Mouse (Mus musculus): ENCODE data around the gene Slc52a3.
"Not testable (repeated sequence)": the region's sequence is repeated elsewhere in the genome, so short reads cannot be mapped to it uniquely, and the experiment has no call there.

The Slc52a3 gene

GRCm38 (mm10) chr2:151973595-151974562 lies 22.4 kb upstream of the Slc52a3 start:
- no peak for DNase-seq (ENCODE audit: low spot score)

GRCm38 (mm10) chr2:151975295-151975694 lies 21.0 kb upstream of the Slc52a3 start:
- DNase-seq (ENCODE audit: low spot score) = no peak

DNA sequence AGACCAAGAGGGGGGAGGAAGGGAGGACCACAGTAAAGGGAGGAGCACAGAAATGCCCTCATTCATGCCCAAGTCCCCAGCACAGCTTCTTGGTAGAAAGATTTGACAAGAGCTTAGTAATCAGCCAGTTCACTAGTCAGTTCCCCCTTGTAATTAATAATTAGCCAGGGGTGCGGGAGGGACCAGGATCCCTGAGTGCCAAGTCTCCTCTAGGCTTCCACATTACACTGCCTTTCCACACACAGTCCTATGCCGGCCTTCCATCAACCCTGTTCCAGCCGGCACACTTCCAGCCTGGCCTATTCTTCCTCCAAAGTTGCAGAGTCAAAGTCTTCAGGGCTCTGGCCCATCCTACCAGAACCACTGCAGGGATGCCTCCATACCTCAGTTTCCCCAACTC lies 20.2 kb upstream of the Slc52a3 start:
- DNase-seq (ENCODE audit: low spot score) = no peak

GRCm38 (mm10) chr2:151977689-151978440 lies 18.4 kb upstream of the Slc52a3 start:
- DNase-seq (ENCODE audit: low spot score) = no peak

DNA sequence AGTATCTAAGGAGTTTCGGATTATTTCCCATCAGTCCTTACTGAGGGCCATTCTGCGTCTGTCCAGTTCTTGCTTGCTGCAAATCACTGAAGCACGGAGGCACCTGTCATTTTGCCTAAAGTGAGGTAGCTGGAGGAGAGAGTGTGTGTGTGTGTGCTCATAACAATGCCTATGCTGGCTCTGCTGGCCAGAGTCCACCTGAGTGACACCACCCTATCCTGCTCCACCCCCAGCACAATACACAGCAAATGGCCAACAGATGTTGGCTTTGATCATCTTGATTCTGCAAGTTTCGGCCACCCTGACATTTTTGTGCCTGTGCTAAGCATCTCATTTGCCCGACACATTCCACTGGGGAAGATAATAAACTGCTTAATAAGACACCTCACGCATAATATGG lies 17.8 kb upstream of the Slc52a3 start:
- DNase-seq (ENCODE audit: low spot score) = no peak

GRCm38 (mm10) chr2:151979470-151980354 lies 16.6 kb upstream of the Slc52a3 start, which contains the start of gene Fam110a:
TSS of gene Fam110a (minus strand) at chr2:151980219.
- DNase-seq (ENCODE audit: low spot score) = peak; percentile 73

DNA sequence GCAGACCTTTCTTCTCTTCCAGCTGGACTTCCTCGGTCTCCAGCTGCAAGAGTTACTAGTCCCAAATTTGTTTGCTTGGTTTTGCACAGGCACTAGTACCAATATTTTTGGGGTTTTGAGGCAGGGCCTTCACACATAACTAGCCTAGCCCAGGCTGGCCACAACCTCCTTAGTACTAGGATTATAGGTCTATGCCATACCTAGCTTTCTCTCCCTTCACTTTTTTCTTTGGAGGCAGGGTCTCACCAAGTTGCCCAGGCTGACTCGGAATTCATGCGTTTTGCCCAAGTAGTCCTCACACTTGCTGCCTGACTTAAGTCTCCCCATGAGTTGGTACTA lies 16.0 kb upstream of the Slc52a3 start:
- no peak for DNase-seq (ENCODE audit: low spot score)

GRCm38 (mm10) chr2:151981268-151981667 lies 15.0 kb upstream of the Slc52a3 start:
- no peak for DNase-seq (ENCODE audit: low spot score)

DNA sequence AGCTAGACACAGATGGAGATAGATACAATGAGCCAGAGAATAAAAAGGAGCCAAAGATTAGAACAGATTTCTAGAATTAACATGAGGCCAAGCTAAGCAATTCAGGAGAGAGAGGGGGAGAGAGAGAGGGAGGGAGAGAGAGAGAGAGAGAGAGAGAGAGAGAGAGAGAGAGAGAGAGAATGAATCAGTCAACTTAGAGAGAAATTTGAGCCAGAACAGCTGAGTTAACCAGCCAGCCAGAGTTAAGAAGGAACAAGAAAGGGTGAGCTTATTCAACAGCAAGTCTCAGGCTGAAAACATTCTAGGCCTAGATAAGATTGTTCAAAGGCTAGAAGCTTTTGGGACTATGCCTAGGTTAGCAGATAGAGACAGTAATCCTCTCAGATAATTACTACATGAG lies 13.8 kb upstream of the Slc52a3 start:
- no peak for DNase-seq (ENCODE audit: low spot score)

- DNase-seq (ENCODE audit: low spot score) = no peak
Measured at GRCm38 (mm10) chr2:151984019-151984418, 12.3 kb upstream of the Slc52a3 start.

DNA sequence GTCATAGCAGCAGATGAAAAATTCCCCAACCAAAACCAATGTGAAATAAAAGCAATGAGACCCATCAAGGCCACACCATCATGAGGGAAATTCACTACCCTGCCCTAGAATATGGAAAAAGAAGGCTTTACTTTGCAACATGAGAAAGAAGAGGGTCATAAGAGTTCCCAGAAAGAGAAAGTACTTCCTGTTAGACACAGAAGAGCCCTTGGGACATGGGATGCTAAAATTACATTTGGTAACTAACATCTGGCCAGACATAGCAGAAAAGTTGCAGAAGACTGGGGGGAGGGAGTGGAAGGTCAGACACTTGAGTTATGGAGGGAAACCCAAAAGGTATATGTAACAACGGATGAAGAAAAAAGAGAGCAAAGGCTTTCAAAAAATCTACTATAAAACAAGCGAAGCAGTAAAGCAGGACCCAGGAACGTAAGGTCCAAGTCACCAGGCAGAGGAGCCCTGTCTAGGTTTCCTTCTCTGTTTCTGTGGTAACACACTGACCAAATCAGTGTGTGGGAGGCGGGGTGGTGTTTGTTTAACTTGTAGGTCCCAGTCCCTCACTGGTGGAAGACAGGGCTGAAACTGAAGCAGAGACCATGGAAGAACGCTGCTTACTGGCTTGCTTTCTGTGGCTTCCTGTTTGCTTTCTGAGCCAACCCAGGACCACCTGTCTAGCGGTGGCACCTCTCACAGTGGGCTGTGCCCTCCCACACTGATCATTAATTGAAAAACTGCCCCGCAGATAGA lies 10.7 kb upstream of the Slc52a3 start:
- no peak for DNase-seq (ENCODE audit: low spot score)

GRCm38 (mm10) chr2:151986958-151987357 lies 9.4 kb upstream of the Slc52a3 start:
- no peak for DNase-seq (ENCODE audit: low spot score)

- no peak for DNase-seq (ENCODE audit: low spot score)
Measured at GRCm38 (mm10) chr2:151988978-151989377, 7.3 kb upstream of the Slc52a3 start.

DNA sequence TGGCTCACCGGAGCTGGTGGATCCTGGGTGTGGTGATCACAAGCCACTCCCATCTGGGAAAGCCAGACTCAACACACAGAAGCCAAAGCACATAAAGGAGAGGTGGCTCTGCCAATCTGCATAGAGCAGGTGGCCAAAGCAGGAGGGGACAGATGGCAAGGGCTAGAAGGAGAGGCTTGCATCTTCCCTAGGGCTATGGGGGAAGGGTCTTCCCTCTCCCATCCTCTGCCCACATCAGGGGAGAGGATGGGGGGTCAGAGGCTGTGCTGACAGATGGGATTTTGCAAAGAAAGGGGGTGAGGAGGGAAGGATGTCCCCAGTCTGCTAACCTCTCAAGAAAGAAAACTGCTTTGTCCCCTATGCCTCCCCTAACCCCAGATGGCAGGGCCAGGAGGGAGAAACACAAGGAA lies 5.3 kb upstream of the Slc52a3 start:
- DNase-seq (ENCODE audit: low spot score) = no peak

DNA sequence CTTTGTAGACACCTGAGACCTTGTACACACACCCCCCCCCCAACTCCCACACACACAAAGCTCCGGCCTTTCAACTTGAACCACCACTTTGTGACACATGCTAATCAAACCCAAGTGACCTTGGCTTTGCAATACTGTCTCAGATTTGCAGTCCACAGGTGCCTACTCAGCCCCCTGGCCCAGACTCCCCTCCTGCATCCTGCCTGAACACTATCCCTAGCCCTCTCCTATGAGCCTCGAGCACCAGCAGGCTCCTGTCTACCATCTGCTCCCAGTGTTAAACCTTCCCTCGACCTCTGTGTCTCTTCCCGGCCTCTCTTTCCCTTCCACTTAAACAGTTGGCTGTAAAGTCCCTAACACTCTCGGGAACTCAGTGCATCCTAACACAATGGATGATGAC lies 4.9 kb upstream of the Slc52a3 start:
- DNase-seq (ENCODE audit: low spot score) = no peak

DNA sequence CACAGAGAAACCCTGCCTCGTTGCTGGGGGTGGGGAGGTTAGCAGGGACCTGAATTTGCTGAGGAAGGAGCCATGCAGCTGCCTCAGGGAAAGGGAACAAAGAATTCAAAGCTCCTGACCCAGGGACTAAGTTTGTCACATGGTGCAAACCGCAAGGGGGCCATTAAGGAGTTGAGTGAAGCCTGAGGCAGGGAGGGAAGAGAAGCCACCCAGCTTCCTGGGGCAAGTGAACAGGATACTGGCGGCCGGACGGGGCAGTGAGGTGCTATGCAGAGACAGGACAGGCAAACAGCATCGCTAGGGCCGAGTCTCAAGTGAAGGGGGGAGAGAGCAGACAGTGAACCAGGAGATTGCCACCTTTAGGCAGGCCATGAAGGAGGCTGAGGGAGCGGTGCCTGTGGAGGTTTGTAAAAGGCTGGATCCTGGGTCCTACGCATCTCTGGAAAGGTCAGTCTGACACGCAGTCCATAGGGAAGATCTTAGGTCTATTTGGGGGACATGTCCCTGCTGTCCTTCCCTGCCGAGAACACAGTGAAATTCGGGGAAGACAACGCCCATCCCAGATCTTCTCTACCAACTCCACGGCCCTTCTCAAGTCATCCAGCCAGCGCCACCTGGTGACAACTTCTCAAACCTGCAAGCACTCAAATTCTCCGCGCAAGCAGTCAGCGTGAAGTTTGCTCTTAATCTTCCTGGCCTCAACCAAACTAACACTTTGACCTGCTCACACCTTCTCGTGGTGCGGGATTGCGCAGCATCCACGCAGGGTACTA lies 1.8 kb upstream of the Slc52a3 start:
- no peak for DNase-seq (ENCODE audit: low spot score)

DNA sequence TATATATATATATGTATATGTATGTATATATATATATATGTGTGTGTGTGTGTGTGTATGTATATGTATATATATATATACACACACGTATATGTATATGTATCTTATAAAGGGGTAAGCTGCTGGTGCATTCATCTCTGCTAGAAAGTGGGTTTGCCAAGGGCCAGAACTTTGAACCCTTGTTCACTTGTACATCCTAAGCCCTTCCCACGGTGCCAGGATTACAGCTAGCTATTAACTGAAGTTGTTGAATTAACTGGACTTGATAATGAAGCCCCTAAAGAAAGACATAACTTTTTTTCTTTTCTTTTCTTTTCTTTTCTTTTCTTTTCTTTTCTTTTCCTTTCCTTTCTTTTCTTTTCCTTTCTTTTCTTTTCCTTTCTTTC lies 872 bp downstream of the Slc52a3 start:
- not testable (repeated sequence) for DNase-seq (ENCODE audit: low spot score)

DNA sequence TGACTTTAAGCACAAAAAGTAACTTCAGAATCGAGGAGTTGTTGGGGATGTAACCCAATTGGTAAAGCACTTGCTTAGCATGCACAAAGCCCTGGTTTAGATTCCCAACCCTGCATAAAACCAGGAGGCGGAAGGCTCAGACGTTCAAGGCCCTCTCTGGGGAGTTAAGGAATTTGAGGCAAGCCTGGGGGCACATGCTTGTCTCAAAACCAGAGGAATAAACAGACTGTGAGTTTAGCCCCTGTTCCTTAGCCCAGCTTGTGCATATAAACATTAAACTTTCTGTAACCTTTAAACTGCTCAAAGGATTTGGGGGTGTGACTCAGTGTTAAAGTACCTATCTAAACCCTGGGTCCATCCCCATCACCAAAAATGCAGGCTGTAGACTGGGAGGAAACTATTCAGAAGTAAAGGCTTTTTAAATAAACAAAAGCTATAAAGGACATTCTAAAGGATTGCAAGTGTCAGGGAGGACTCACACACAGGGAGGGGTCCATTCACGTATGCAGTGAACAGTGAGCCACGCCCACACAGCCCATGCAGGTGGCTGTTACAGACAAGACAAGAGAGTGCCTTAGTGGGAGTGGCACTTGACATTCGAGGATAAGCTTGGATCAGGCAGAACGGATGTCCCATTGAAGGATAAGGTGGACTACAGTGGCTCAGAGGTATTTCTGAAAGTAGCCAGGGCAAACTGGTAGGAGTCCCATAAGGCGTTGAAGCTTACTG lies 1.6 kb downstream of the Slc52a3 start:
- DNase-seq (ENCODE audit: low spot score) = no peak

DNA sequence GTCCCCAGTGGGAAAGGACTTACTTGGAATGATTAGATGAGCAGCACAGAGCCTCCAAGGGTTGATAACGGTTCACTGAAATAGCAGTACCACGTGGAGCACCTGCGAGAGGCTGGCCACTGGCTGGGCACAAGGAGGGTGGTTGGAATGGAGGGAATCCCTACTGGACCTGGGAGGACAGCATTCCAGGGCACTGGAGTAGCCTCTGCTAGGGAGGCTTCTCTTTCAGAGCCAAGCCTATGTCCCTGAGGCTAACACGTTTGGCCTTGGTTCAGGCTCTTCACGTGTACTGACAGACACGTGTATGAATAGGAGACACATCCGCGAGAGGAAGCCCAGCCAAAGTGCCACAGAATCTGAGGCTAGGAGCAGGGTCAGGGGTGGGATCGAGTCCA lies 2.2 kb downstream of the Slc52a3 start:
- DNase-seq (ENCODE audit: low spot score) = no peak

GRCm38 (mm10) chr2:151998932-151999331 lies 2.6 kb downstream of the Slc52a3 start:
- DNase-seq (ENCODE audit: low spot score) = no peak

Measured in urinary bladder, postnatal 10 days (tissue).